Mouse (Mus musculus): Measurements from ENCODE around the gene Ppp2ca.
A peak's percentile ranks its signal among the peaks of the same experiment; 100 is the strongest.
"Not testable (repeated sequence)": the region's sequence is repeated elsewhere in the genome, so short reads cannot be mapped to it uniquely, and the experiment has no call there.

Ppp2ca gene

DNA sequence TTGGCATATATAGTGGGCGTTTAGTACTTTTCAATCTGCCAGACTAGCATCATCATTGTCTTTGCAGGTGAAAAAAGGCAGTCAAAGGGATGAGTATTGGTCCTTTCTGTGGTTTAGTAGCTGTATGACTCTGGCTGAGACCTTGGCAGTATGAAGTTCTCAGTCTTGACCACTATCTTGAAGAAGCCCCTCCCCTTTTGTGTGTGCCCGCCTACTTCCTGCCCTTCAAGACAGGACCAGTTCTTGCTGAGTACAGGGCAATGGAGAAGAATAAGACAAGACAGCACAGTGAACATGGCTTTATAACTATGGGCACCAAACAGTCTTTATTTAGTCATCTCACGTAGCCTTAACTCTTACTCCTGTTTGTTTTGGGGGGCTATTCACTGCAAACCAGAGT is 1.5 kb upstream of the Ppp2ca start:
- DNase-seq (ENCODE audit: low spot score), result no peak

DNA sequence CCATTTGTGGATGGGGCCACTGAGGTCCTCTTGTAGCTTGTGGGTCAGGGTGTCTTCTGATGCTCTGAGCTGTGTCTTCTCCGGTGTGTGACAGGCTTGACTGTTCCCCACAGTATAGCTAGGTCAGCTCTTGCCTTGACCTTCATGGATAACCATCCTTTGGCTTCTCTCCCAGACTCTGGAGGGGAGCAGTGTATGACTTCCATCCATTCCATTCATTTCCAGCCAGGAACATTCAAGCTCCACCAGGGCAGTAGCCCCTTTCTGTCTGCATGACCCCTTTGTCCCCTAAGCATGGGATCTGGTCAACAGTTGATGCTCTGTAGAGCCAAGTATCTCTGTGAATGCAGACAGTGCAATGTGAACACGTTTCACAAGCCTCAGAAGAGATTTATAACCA is 885 bp upstream of the Ppp2ca start:
- DNase-seq (ENCODE audit: low spot score), result no peak

GRCm38 (mm10) chr11:52099031-52099761 is 715 bp downstream of the Ppp2ca start:
- peak; percentile 19 for DNase-seq (ENCODE audit: low spot score)

DNA sequence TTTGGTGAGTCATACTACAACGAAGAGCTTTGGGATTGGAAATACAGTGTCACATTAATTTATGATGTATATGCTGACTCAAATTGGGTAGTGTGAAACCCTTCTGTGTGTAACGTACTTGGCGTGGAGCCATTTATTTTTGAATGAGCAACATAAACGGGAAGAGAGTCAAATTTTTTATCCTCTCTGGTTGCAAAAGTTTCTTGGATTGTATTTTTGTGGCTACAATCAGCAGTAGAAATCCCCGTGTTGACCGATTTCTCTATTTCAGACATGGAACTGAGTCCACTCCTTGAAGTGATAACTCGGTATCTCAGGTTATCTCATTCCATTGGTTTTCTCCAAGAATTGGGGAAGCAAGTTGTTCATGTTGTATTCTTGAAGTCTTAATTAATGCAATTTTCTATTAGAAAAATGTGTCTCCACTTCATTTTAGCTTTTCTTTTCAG is 1.3 kb downstream of the Ppp2ca start:
- DNase-seq (ENCODE audit: low spot score), result no peak

DNA sequence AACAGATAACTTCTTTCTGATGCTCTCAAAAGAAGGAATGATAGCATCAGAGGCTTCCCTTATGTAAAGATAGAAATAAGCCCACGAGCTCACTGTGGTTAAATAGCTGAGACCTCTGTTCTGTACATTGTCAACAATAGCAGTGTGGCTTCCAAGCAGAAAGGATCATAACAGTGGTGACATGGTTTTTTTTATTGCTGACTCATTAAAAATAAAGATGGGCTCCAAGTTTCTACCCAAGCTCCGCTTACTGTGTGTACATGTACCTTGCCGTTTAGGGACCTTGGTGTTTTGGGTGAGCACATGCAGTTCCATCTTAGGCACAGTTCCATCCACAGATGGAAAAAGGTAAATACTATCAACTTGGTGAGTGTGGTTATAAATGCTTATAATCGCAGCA is 4.5 kb downstream of the Ppp2ca start:
- DNase-seq (ENCODE audit: low spot score), result no peak

DNA sequence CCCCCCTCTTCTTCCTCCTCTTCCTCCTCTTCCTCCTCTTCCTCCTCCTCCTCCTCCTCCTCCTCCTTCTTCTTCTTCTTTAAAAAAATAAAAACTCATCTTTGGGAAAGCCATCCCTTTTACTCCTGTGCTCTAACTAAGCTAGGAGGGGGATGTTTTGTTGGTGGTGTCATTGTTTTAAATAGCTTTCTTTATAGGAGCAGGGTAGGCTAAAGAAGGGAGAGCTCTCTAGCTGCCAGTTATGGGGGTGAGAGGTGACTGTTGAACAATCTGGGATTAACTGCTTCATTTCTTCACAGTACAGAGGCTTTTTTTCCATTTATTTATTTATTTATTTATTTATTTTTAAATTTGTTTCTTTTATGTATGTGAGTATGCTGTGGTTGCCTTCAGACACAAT is 7.0 kb downstream of the Ppp2ca start:
- no peak for DNase-seq (ENCODE audit: low spot score)

DNA sequence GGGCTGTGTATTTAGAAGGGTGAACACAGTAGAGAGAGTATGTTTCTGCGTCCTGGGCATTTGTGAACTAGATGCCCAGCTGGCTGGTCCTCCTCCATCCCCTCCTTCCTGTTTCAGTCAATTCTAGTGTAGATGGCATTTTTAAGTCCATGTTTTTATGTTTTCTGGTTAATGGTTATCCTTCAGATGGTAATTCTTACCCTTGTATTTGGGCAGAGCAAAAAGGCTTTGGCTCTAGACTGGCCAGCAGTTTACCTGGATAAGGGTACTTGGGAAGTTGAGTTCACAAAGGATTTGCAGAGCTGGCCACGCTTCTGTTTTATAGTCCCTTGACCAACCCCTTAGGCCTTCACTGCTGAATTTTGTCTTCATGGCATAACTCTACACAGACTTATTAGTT is 7.6 kb downstream of the Ppp2ca start:
- DNase-seq (ENCODE audit: low spot score), result no peak

DNA sequence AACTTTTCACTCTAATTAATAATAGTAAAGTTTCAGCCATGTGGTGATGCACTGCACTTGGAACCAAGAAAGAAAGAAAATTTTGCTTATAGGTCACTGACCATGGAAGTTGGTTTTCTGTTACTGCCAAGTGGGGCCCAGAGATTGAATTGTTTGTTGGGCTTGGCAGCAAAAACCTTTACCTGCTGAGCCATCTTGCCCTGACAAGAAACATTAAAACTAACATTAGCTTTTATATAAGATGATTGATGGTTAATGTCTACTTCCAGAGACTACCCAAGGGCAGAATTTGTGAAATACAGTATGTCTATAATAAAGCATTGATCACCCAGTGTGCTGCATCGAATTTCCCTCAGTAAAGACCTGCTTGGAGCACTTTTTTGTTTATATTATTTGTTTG is 8.0 kb downstream of the Ppp2ca start:
- no peak for DNase-seq (ENCODE audit: low spot score)

DNA sequence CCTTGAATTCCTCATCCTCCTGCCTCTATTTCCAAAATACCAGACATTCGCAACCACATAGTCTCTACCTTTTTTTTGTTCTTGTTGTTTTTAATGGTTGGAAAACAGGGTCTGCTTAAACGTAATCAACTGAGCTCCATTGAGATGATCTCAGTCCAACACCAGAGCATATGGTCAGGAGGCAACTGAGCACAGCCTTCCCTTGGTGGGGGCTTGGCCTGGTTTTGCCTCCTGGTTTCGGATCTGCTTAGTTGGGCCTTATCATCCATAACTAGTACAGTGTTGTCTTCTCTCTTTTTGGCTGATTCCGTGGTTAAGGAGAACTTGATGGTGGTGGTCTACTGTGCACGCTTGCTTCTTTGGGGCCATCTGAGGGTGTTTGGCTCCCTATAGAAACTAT is 10.3 kb downstream of the Ppp2ca start:
- no peak for DNase-seq (ENCODE audit: low spot score)

GRCm38 (mm10) chr11:52109421-52109820 is 10.9 kb downstream of the Ppp2ca start:
- DNase-seq (ENCODE audit: low spot score), result no peak

DNA sequence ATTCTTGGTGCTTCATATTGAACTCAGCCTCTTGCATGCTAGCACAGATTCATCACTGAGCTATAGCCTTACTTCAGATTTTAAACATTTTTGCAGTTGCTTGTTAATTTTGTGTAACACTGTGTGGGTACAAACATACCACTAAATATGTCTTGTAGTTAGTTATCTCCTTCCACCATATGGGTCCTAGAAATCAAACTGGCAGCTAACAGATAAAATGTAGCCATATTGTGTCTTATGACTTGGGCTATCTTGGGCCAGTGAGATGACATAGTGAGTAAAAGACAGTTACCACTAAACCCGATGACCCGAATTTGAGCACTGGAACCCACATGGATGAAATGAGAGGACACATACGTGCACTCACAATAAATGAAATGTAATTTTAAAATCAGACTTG is 17.0 kb downstream of the Ppp2ca start:
- no peak for DNase-seq (ENCODE audit: low spot score)

DNA sequence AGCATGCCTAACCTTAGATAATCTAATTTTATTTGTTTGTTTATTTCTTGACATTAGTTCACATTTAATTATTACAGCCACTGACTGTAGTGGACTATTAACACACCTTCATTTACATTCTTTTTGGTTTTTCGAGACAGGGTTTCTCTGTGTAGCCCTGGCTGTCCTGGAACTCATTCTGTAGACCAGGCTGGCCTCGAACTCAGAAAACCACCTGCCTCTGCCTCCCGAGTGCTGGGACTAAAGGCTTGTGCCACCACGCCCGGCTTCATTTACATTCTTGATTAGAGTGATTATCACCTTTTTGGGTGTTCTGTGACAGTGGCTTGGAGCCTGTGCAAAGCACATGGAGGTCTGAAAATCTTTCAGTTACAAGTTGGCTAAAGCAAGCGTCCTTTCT is 17.6 kb downstream of the Ppp2ca start:
- DNase-seq (ENCODE audit: low spot score), result not testable (repeated sequence)

GRCm38 (mm10) chr11:52117156-52117555 is 18.7 kb downstream of the Ppp2ca start:
- no peak for DNase-seq (ENCODE audit: low spot score)

GRCm38 (mm10) chr11:52120415-52120814 is 21.9 kb downstream of the Ppp2ca start:
- DNase-seq (ENCODE audit: low spot score), result not testable (repeated sequence)

- DNase-seq (ENCODE audit: low spot score), result no peak
These were observed 23.6 kb downstream of the Ppp2ca start for GRCm38 (mm10) chr11:52122045-52122444.

DNA sequence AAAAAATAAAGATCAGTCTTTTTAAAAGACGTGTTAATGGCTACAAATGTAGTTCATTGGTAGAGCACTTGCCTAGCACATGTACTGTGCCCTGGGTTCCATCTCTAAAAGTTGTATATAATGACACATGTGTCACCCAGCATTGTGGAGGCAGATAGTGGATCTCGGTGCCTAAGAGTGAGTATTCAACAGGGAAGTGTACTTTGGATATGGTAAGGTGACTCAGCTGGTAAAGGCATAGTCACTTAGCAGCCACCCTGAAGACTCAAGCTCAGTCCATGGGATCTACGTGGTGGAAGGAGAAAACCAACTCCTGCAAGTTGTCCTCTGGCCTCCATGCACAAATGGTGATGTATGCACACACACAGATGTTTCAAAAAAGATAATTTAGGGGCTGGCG is 26.0 kb downstream of the Ppp2ca start:
- no peak for DNase-seq (ENCODE audit: low spot score)

DNA sequence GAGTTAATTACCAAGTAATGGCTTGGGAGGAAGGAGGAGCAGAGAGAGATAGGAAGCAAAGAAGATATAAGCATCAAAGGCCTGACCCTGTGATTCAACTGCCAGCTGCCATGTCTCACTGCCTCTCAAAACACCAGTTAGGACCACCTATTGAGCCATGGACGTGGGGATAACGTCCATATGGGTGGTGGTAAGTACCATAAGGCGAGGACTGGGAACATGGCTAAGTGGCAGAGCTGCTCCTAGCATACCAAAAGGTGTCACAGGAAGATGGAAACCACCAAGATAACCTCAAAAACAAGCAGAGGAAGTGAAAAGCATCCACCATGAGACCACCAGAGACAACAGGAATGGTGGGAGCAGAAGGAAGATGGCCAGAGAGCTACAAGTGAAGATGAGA is 28.7 kb downstream of the Ppp2ca start:
- no peak for DNase-seq (ENCODE audit: low spot score)

DNA sequence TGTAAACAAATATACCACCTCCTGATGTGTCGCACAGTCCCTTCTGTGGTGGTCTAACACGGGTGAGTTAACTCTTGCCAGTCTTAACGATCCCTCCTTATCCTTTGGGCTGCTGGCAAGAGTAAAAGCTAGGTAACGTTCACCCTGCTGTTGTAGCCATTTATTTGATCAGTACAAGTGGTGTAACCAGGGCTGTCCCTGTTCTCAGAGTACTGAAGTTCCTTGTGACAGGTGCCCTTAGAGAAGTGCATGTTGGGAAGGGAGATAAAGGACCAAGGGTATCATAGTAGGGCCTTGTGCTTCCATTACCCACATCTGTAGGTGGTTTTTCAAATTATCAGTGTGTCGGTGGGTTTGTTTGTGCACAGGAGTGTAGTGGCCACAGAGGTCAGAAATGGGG is 29.3 kb downstream of the Ppp2ca start:
- no peak for DNase-seq (ENCODE audit: low spot score)

- no peak for DNase-seq (ENCODE audit: low spot score)
These were observed 30.0 kb downstream of the Ppp2ca start for GRCm38 (mm10) chr11:52128316-52129061.

DNA sequence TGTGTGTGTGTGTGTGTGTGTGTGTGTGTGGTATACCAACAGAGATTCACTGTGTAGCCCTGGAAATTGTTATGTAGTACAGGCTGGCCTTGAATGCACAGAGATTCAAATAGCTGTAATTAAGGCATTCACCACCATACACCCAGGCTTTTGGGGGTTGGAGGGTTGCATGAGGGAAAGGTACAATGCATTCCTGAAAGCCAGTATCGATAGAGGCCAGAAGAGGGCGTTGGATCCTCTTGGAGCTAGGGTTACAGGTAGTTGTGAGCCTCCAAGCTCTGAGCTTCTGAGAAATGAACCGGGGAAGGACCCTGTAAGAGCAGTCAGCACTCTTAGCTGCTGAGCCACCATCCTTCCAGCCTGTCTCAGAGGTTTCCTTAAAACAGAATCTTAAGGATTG is 30.7 kb downstream of the Ppp2ca start:
- no peak for DNase-seq (ENCODE audit: low spot score)

DNA sequence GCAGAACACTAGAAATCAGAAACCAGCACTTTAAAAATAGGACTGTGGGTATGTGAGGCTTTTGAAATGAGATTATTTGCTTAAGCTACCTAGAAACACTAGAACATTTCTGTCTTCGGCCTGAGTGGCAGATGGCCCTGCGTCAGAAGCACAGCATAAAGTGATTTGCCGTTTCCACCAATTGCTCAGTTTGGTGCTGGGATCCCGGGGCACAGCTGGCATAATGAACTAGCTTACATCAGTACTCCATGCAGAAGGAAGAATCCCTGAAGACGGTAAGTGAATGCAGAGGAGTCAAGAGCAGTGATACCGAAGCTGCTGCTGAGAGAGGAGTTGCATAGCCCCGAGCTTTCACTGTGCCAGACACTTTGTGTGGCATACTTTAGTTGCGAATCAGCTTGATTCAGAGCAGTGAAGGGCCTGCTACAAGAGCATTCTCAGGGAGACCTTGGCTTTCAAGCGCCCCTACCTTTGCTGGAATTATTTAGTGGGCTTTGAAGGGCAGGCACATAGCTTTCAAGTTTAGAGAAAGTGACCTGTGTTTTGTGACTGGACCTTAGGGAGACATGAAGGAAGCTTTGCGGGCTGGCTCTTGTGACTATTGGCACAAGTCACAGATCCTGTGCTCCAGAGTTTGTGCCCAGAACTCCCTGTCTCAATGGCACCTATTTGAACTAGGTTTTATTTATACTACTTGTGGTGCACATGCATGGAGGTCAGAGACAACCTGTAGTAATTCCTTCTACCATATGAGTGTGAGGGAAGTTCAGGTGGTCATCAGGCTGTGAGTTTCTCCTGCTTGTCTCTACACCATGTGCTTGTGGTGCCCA is 31.4 kb downstream of the Ppp2ca start:
- DNase-seq (ENCODE audit: low spot score), result no peak

DNA sequence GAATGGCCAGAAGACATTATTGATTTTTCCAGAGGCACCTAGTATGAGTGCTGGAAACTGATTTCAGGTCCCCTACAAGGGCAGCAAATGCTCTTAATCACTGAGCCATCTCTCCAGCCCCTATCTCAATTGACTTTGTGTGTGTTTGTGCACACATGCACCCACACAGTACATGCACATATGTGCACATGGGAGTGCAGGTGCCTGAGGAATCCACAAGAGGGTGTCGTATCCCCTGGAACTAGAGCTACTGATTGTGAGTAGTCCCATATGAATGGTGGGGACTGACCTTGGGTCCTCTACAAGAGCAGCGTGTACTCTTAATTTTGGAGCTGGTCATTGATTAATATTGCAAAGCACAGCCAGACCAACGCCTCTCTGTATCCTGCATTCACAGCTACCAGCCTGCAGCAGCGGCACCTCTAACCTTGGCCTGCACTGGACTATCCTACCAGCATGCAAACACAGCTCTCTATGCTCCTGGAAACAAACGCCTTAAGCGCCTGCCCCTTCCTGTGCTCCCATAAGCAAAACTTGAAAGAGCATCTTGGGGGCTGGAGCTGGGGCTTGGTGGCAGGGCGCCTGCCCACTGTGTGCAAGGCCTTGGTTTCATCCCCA is 32.1 kb downstream of the Ppp2ca start:
- DNase-seq (ENCODE audit: low spot score), result no peak
